Mouse (Mus musculus): ENCODE results near the gene Camta1. TPM values are rescaled to one million over a fixed set of nuclear protein-coding genes. Genes with fewer than 3 reads are reported as not detected.

Gene Camta1
- total RNA-seq, 1 experiment: 9.3 TPM

DNA sequence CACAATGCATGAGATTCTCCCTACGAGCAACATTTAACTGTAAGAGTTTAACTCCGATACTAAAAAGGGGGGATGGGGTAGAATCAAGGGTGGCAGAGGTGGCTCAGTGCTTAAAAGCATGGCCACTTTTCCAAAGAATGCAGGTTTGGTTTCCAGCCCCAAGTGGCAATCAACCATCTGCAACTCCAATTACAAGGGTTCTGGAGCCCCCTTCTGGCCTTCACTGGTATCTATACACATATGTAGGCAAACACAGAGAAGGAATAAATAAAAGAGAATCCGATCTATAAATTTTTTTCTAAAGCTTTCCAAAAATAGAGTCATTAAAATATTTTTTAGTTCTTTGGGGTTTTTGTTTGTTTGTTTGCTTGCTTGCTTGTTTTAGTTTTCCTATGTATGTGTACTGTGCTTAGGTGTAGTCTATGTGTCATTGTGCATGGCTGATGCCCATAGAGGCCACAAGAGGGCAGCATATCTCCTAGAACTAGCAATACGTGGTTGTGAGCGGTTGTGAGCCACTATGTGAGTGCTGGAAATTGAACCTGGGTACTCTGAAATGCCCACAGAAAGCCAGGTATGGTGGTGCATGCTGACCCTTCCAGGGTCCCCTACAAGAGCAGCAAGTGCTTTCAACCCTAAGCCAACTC is 18.5 kb upstream of the Camta1 start:
- H3K9ac ChIP-seq (ENCODE audit: insufficient read depth, low read depth, low read length, poor library complexity, severe bottlenecking): no peak overlapping the region
- H3K9me3 ChIP-seq (ENCODE audit: control insufficient read depth, insufficient read depth, low read depth, low read length): no peaks in the 10 kb centered on the region
- H3K4me3 ChIP-seq (ENCODE audit: insufficient read depth in 1 of 2, low read depth in 1 of 2, low read length in 2 of 2, poor library complexity in 1 of 2, severe bottlenecking in 1 of 2): no peak overlapping the region
- TF ChIP-seq HCFC1 (IDR thresholded peaks at IDR 0.05; ENCODE audit: borderline replicate concordance, insufficient read depth, low read length) (0 out of 2 replicates have a peak, but pooled peaks have one; percentile 29), ZC3H11A (IDR thresholded peaks at IDR 0.05; ENCODE audit: borderline replicate concordance, low read depth, low read length) (no peak)
- H3K4me1 ChIP-seq (ENCODE audit: control insufficient read depth in 2 of 2, insufficient read depth in 2 of 2, low read length in 2 of 2, poor library complexity in 1 of 2): peaks cover 0 to 3% of the 10 kb centered on the region in 2 experiments; a peak in 1 of 4 replicates
- H3K27ac ChIP-seq (ENCODE audit: insufficient read depth, low read depth, low read length, poor library complexity, severe bottlenecking): no peak overlapping the region
- no peaks in the 10 kb centered on the region for H3K36me3 ChIP-seq (ENCODE audit: control insufficient read depth, insufficient read depth, low read length, poor library complexity, severe bottlenecking)
- DNase-seq (ENCODE audit: low read depth, low spot score): peak; percentile 68
- in situ Hi-C loops (cut with MboI; ENCODE audit: low sequenced_read_pairs in 2 of 2, unreplicated experiment in 2 of 2): no loop called here

DNA sequence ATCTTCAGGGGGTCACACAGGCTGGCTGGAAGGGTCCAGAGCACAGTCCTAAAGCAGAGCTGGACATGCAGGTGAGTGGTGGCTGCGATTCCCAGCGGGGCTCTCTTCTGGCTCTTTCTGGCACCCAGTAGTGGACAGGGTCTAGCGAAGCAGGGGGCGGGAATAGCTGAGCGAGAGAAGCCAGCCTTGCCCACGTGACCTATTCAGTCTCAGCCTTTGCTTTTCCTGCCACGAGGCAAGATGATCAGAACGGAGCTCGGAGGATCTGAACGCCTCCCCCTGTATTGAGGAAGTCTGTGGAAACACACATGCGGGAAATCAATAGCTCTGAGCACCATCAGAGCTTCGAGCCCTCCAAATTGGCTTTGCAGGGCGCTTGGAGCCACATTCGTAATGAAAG is 14.7 kb upstream of the Camta1 start:
- in situ Hi-C loops (cut with MboI; ENCODE audit: low sequenced_read_pairs in 2 of 2, unreplicated experiment in 2 of 2): no loop called here
- DNase-seq (ENCODE audit: low read depth, low spot score): no peak
- Histone ChIP-seq H3K27ac (ENCODE audit: insufficient read depth, low read depth, low read length, poor library complexity, severe bottlenecking) (no peak overlapping the region), H3K9me3 (ENCODE audit: control insufficient read depth, insufficient read depth, low read depth, low read length) (no peaks in the 10 kb centered on the region), H3K4me1 (ENCODE audit: control insufficient read depth in 2 of 2, insufficient read depth in 2 of 2, low read length in 2 of 2, poor library complexity in 1 of 2) (no peaks in the 10 kb centered on the region; a peak in 1 of 4 replicates), H3K4me3 (ENCODE audit: insufficient read depth in 1 of 2, low read depth in 1 of 2, low read length in 2 of 2, poor library complexity in 1 of 2, severe bottlenecking in 1 of 2) (no peak overlapping the region), H3K36me3 (ENCODE audit: control insufficient read depth, insufficient read depth, low read length, poor library complexity, severe bottlenecking) (no peaks in the 10 kb centered on the region), H3K9ac (ENCODE audit: insufficient read depth, low read depth, low read length, poor library complexity, severe bottlenecking) (no peak overlapping the region)
- TF ChIP-seq ZC3H11A (IDR thresholded peaks at IDR 0.05; ENCODE audit: borderline replicate concordance, low read depth, low read length) (no peak), CHD2 (IDR thresholded peaks at IDR 0.05; ENCODE audit: low read depth, low read length) (no peak), HCFC1 (IDR thresholded peaks at IDR 0.05; ENCODE audit: borderline replicate concordance, insufficient read depth, low read length) (no peak), MAFK (IDR thresholded peaks at IDR 0.05; ENCODE audit: insufficient read depth, low read depth, low read length) (no peak), ZNF384 (IDR thresholded peaks at IDR 0.05; ENCODE audit: low read depth, low read length) (no peak)

DNA sequence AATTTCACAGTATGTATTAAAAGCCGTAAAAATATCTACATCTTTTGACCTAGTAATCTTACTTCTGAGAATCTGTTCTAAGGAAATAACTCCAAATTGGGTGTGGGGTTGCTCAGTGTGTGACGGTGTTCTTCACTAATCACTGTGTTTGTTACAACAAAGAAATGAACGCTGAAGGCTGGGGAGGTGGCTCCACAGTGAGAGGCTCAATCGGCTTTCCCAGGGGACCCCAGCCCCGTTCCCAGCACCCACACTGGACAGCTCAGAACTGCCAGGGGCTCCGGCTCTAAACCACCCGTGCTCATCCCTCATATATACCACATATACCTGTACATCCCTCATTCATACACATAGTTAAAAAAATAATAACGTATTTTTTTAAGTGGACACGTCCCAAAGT is 1.8 kb upstream of the Camta1 start:
- H3K9ac ChIP-seq (ENCODE audit: insufficient read depth, low read depth, low read length, poor library complexity, severe bottlenecking): no peak overlapping the region
- DNase-seq (ENCODE audit: low read depth, low spot score): no peak
- H3K4me1 ChIP-seq (ENCODE audit: control insufficient read depth in 2 of 2, insufficient read depth in 2 of 2, low read length in 2 of 2, poor library complexity in 1 of 2): peaks cover 3 to 4% of the 10 kb centered on the region in 2 experiments; a peak in 2 of 4 replicates
- no peak overlapping the region for H3K27ac ChIP-seq (ENCODE audit: insufficient read depth, low read depth, low read length, poor library complexity, severe bottlenecking)
- no peaks in the 10 kb centered on the region for H3K9me3 ChIP-seq (ENCODE audit: control insufficient read depth, insufficient read depth, low read depth, low read length)
- in situ Hi-C loops (cut with MboI; ENCODE audit: low sequenced_read_pairs in 2 of 2, unreplicated experiment in 2 of 2): no loop called here
- TF ChIP-seq HCFC1 (IDR thresholded peaks at IDR 0.05; ENCODE audit: borderline replicate concordance, insufficient read depth, low read length): no peak
- TF ChIP-seq ZNF384 (IDR thresholded peaks at IDR 0.05; ENCODE audit: low read depth, low read length): no peak
- TF ChIP-seq CHD2 (IDR thresholded peaks at IDR 0.05; ENCODE audit: low read depth, low read length): no peak
- no peak for TF ChIP-seq ZC3H11A (IDR thresholded peaks at IDR 0.05; ENCODE audit: borderline replicate concordance, low read depth, low read length)
- TF ChIP-seq MAFK (IDR thresholded peaks at IDR 0.05; ENCODE audit: insufficient read depth, low read depth, low read length): no peak
- peak overlapping the region in 1 of 2 experiments; percentile 63; a peak in 2 of 4 replicates for H3K4me3 ChIP-seq (ENCODE audit: insufficient read depth in 1 of 2, low read depth in 1 of 2, low read length in 2 of 2, poor library complexity in 1 of 2, severe bottlenecking in 1 of 2)
- peaks cover 3% of the 10 kb centered on the region; the same call in 1 of the 2 replicates for H3K36me3 ChIP-seq (ENCODE audit: control insufficient read depth, insufficient read depth, low read length, poor library complexity, severe bottlenecking)

DNA sequence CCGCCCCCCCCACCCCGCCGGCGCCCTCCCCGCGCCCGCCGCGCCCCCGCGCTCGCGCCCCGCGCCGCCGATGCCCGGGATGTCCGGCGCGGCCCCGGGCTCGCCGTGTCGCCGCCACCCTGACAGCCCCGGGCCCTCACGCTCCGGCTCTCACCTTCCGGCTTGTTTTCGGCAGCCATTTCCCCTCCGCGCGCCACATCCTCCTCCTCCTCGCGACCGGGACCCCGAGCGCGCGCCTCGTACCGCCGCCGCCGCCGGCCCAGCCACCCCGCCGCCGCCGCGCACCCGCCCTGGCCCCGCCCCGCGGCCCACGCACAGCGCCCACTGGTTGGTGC is 238 bp downstream of the Camta1 start:
- H3K9ac ChIP-seq (ENCODE audit: insufficient read depth, low read depth, low read length, poor library complexity, severe bottlenecking): peak overlapping the region; percentile 95
- peaks cover 3 to 4% of the 10 kb centered on the region in 2 experiments; a peak in 2 of 4 replicates for H3K4me1 ChIP-seq (ENCODE audit: control insufficient read depth in 2 of 2, insufficient read depth in 2 of 2, low read length in 2 of 2, poor library complexity in 1 of 2)
- TF ChIP-seq CHD2 (IDR thresholded peaks at IDR 0.05; ENCODE audit: low read depth, low read length) (no peak), ZC3H11A (IDR thresholded peaks at IDR 0.05; ENCODE audit: borderline replicate concordance, low read depth, low read length) (no peak), ZNF384 (IDR thresholded peaks at IDR 0.05; ENCODE audit: low read depth, low read length) (no peak), HCFC1 (IDR thresholded peaks at IDR 0.05; ENCODE audit: borderline replicate concordance, insufficient read depth, low read length) (no peak), MAFK (IDR thresholded peaks at IDR 0.05; ENCODE audit: insufficient read depth, low read depth, low read length) (no peak)
- H3K27ac ChIP-seq (ENCODE audit: insufficient read depth, low read depth, low read length, poor library complexity, severe bottlenecking): peak overlapping the region; percentile 85
- no peaks in the 10 kb centered on the region for H3K9me3 ChIP-seq (ENCODE audit: control insufficient read depth, insufficient read depth, low read depth, low read length)
- peak overlapping the region; percentile 92 to 99 for H3K4me3 ChIP-seq (ENCODE audit: insufficient read depth in 1 of 2, low read depth in 1 of 2, low read length in 2 of 2, poor library complexity in 1 of 2, severe bottlenecking in 1 of 2)
- H3K36me3 ChIP-seq (ENCODE audit: control insufficient read depth, insufficient read depth, low read length, poor library complexity, severe bottlenecking): peaks cover 4% of the 10 kb centered on the region; the same call in 1 of the 2 replicates
- in situ Hi-C loops (cut with MboI; ENCODE audit: low sequenced_read_pairs in 2 of 2, unreplicated experiment in 2 of 2): no loop called here
- no peak for DNase-seq (ENCODE audit: low read depth, low spot score)

Measured in ES-E14 (cell line).